Mouse (Mus musculus) layer of hippocampus, postnatal 36 days (tissue): ENCODE data around the gene Rapgef1. TPM values are rescaled to one million over a fixed set of nuclear protein-coding genes. Genes with fewer than 3 reads are reported as not detected.
"Not testable (repeated sequence)": the region's sequence is repeated elsewhere in the genome, so short reads cannot be mapped to it uniquely, and the experiment has no call there.

ENCODE experiments used
- DNase-seq, 2 experiments: peaks; one replicate each; pipeline ENCODE4 v3.0.0; 2022
- total RNA-seq, 2 experiments: library from RNA; stranded (reverse); gene quantifications; 2 replicates each; pipeline ENCODE4 v1.2.3; 2021

Gene Rapgef1
- total RNA-seq, 2 experiments from 2014 or later = 94.0 to 99.0 TPM

DNA sequence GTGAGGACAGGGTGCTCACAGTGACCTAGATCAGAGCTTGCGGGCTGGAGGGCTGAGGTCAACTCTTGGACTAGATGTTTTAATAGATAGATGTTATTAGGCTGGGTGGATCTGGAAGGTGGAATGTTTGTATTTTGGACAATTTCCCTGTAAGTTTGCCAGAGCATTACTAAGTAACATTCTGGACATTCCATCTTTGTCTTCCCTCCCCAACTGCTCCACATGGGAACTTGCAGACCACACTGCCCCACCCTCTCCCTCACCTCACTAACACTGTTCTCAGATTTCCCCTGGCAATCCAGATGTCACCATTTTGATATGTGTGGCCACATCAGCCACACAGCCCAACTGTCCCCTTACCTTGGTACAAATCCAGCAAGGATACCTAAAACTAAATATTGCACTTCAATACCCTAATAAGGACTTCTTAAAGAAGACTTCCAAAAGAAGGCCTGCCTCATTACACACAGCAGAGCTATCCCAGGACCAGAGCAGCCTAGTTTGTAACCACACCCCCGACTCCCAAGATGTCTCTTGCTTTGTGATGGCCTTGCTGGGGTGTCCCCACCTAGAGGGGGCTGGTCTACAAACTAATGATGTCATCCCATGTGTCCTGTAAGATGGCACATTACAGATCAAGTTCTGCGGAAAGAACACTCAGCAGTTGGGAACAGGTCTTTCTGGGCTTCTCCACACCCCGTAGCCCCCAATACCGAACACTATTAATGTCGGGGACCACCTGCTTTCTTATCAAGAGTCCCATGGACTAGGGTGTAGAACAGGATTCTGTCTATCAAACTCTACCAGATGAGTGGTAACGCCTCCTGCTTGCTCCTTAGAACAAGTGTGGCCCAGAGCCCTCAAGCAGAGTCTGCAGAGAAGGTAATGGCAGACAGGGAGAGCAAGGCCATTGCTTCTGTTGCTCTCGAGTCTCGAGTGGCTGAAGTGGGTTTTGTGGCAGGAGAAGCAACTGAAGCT is 83.9 kb downstream of the Rapgef1 start:
- no peak for DNase-seq

DNA sequence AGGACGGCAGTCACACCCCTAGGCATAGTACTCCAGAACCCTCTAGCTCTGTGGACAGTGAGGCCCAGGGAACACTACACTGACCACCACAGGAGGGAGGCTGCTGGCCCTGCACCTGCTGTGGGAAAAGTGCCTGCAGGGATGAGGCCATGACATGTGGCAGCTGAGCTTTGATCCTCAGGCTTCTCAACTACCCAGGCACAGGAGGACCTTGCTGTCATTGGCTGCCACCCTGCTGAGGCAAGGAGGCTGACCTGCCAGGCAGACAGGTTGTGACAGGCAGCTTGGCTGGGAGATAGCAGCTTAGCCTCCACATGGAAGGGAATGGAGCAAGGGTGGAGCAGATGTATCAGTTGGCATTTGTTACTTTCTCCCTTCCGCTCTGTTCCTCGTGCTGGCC is 86.0 kb downstream of the Rapgef1 start:
- no peak for DNase-seq

DNA sequence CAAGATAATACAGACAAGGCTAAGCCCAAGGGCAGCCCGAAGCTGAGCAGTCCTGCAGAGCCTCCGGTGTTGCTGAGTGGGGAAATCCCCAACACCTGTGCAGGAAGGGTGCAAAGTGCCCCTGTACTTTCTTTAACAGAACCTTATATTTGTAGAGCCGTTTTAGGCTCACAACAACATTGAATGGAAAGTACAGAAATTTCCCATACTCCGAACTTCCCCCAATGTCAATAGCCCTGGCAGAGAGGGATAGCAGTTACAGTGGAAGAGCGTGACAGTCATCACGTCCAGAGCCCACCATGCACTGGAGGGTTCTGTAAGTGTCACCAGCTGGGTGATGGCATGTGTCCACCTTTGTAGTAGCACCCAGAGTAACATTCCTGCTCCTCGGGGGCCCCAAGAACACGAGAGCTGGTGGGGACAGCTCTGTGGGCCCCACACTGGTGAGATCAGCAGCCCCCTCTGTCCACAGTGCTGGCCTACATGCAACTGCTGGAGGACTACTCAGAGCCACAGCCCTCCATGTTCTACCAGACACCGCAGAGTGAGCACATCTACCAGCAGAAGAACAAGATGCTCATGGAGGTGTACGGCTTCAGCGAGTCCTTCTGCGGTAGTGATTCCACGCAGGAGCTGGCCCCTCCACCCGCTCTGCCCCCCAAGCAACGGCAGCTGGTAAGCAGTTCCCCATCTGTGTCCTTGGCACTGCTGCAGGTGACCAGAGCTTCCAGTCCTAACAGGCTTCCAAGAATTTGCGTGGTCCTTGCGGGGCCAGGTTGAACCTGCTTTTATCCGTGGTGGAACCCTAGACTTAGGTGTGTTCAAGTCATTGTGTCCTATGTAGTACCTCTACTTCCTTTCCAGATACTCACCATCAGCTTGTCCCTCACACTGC is 87.5 kb downstream of the Rapgef1 start:
- DNase-seq = no peak

DNA sequence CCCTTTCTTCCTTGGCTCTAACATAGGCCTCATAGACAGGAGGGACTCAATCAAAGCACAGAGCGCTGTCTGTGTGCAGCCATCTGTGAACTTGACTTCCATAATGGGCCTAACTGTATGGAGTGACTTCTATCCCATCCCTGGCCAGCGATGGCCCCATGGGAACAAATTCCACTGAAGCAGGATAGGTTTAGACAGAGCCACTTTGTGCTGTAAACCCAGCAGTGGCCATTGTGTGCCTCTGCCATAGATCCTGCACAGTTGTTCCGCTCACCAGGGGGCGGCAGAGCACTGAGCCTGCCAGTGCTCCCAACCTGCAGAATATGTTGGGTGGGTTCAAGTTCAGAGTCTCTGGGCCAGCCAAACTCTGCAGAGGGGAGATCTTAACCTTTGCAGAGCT is 88.2 kb downstream of the Rapgef1 start:
- DNase-seq = no peak

GRCm38 (mm10) chr2:29708209-29708608 is 88.7 kb downstream of the Rapgef1 start:
- not testable (repeated sequence) for DNase-seq

- no peak for DNase-seq
Observed at GRCm38 (mm10) chr2:29711038-29711437, 91.5 kb downstream of the Rapgef1 start.

DNA sequence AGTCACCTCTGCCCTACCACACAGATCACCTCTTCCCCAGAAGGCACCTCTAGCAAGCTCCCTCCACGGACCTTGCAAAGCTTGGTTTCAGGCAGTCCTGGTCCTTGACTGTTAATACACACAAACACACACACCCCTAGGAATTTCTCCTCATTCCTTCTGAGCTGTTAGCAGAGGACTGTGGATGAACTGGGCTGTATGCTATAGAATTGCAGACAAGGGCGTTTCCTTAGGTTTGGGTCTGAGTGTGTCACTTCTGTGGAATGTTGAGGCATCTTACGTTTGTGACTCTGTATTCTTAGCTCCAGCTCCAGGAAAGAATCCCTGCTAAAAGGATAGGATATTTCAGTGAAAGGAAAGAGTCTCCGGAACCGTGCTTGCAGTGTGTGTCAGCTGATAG is 92.4 kb downstream of the Rapgef1 start:
- DNase-seq = no peak

- no peak for DNase-seq
Observed at GRCm38 (mm10) chr2:29713501-29713900, 94.0 kb downstream of the Rapgef1 start.

- DNase-seq = no peak
Observed at GRCm38 (mm10) chr2:29714127-29714526, 94.6 kb downstream of the Rapgef1 start.

DNA sequence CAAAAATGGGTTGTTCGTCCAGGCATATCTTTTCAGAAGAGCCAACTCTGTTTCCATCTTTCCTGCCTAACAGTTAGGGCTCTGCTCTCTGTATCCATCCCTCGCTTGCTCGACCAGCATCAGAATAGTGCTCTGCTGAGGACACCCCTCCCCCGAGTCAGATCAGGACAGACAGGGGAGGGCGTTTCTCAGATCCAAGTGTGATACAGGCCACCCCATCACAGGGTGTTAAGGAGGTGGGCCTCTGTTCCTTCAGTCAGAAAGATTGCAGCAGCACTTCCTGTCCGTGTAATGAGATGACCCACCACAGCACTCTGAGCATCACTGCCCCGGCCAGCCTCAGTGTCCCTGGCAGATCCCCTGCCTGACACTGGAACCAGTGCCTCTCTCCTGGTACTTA is 96.6 kb downstream of the Rapgef1 start:
- DNase-seq = no peak

DNA sequence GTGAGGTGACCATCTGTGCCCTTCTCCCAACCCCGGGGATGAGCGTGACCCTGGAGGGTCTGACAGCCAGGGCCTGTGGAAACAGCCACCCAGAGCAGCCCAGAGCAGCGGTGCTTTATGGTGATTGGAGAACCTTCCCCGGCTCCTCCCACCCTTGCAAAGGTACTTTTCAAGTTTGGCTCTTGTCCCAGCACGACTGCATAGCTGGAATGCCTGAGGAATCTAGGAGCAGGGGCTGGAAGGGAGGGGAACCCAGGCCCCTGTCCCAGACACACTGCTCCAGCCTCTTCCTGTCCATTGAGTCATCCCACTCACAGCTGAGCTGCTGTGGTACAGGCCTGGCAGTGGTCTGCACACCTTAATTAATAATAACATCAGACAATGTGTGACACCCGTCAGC is 97.2 kb downstream of the Rapgef1 start:
- DNase-seq = no peak

GRCm38 (mm10) chr2:29718581-29718980 is 99.1 kb downstream of the Rapgef1 start:
- no peak for DNase-seq

DNA sequence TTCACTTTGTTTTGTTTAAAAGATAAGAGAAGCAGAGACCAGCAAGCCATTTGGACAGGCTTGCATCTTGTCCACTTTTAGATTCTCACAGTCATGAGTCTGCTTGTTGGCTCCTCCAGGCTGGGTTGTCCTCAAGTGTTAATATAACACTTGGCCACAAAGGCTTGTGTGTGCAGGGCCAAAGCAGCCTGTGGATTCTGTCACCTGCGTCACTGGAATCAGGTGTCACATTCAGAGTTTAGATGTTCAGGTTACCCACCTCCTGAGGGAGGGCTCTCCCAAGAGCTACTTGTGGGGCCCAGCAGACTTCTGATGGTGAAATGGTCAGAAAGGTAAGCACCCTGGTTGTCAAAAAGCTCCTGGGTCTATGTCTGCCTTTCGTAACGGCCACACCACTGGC is 103.6 kb downstream of the Rapgef1 start:
- DNase-seq = no peak

DNA sequence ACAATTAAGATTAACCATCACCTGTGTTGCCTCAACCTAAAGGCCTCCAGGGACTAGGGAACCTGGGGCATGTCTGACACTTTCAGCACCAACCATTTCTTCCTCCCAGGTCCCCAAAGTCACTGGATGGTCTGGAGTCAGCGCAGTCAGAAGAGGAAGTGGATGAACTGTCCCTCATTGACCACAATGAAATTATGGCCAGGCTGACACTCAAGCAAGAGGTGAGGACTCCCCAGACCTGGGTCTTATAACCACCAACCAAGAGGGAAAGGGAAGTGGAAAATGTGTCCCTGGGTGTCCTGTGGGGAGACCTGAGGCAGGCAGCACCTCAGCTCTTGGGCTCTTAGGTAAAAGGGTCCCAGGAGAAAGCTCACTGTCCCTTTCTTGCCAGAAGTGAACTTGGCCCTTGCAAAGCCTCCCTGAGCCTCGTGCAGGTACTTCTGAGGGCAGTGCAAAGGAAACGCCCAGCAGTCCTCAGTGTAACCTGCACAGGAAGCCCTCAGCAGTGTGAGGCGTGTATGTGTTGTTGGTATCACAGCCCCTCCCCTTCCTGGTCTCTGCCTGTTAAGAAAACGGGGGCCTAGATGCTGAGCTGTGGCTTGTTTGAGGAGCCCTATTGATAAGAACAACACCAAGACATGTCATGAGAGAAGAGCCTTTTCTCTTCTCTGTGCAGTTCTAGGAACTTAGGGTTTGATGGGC is 105.3 kb downstream of the Rapgef1 start:
- no peak for DNase-seq

DNA sequence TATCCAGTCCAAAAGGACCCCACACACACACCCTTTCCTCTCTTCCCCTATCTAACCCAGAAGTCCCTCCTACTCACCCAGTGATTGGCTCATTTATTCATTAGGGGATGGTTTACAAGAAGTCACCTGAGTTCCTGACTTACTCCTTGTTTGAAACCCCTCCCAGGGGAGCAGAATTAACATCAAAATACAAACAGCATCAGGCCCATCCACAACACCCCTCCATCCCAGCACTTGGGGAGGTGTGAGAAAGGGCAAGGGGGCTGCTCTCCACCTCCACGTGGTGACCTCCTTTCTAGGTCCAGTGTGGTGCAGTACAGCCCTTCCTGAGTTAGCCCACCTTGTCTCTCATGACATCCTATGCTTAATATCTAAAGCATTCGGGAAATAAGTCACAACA is 110.0 kb downstream of the Rapgef1 start:
- no peak for DNase-seq

DNA sequence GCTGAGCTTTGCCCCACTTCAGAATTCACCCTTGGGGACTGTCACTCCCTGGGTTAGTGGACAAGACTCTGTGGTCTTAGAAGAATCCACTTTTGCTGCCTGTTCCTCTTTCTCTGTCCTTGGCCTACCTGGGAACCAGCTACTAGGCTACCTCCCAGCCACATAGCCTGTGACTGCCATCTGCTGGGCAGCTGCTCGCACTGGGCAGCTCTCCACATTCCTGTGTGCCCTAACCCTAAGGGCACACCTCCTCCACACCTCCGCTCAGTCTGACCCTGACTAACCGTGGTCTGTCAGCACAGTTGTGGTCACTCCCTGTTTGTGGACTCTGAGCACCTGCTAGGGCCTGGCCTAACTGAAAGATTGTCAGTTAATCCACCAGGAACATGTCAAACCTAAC is 112.0 kb downstream of the Rapgef1 start:
- no peak for DNase-seq

DNA sequence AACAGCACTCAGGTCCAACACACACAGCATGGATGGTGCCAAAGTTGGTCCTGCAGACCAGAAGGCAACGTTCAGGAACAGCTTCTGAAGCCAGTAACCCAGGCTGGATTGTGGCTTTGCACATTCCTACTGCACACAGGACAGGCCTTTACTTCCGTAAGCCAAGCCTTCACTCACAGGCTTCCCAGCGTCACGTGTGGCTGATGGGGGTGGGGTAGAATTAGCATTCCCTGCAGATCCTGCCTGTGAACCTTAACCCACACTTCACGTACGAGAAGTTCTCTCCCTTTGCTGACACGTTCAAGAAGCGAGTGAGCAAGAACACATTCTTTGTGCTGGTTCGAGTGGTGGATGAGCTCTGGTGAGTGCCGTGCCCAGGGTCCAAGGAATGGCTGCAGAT is 113.0 kb downstream of the Rapgef1 start:
- DNase-seq = no peak

DNA sequence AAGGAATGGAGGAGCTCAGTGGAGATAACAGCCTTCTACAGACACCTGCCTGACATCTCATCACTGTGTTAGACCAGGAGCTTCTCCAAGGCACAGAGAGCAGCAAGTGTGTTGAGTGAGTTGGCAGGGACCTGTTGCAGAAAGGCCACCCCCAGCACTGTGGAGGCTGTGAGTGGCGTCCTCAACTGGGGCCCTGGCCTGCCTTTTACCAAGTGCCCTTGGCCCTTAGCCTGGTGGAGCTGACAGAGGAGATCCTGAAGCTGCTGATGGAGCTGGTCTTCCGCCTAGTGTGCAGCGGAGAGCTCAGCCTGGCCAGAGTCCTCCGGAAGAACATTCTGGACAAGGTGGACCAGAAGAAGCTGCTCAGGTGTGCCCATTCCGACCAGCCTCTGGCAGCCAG is 113.8 kb downstream of the Rapgef1 start:
- no peak for DNase-seq

DNA sequence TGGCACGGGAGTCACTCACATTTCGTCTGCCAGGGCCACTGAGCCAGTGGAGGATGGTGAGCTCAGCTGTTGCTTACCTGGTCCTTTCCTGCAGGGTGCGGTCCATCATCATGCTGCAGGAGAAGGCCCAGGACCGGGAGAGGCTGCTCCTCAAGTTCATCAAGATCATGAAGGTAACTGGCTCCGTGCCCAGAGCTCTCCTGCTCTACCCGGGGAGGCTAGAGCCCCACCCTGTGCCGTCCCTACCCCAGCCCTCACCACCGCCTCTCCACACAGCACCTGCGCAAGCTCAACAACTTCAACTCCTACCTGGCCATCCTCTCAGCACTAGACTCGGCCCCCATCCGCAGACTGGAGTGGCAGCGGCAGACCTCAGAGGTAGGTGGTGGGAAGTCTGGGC is 116.2 kb downstream of the Rapgef1 start:
- DNase-seq = no peak

DNA sequence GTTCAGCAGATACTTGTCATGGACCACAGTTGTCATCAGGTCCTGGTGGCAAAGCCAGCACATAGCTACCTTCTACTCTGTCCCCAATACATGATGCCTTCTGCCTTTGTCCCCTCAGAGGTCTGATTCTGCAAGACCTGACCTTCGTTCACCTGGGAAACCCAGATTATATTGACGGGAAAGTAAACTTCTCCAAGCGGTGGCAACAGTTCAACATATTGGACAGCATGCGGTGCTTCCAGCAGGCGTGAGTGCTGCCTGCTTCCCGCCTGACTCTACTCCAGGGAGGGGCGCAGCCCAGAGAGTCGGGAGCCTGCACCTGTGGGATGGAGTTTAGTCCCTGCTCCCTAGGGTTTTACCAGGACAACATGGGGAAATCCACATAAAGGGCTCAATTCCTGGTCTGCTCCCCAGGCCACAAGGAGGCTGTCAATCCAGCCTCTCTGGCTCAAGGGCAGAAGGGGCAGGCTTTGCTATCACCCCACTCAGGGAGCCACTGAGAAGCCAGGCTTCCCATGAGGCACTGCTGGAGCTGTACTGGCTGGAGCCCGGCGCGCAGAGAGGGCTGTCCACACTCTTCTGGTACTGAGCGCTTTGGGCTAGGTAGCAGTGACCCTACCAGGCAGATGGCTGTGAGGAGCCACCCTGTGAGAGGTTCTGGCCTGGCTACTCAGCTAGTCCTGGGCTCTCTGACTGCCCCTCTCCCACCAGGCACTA is 117.8 kb downstream of the Rapgef1 start:
- DNase-seq = no peak

GRCm38 (mm10) chr2:29738799-29739198 is 119.3 kb downstream of the Rapgef1 start:
- no peak for DNase-seq

GRCm38 (mm10) chr2:29739368-29739767 is 119.8 kb downstream of the Rapgef1 start:
- DNase-seq = no peak
